Mouse (Mus musculus) cerebellum, adult 2 months (tissue): ENCODE results near the gene Ttc34. TPM values are rescaled to one million over a fixed set of nuclear protein-coding genes. Genes with fewer than 3 reads are reported as not detected.

Source experiments
- DNase-seq, 2 experiments: peaks; one replicate each; pipeline ENCODE4 v3.0.0; 2021
- H3K27ac ChIP-seq: fragments of 200-500 bp; 2 replicates; pipeline ENCODE4 v1.5.1; 2012; ENCODE audit warnings: low read length, control low read depth, inconsistent platforms; ENCODE audit not compliant: insufficient read depth
- H3K27me3 ChIP-seq: fragments of 200-500 bp; 2 replicates; pipeline ENCODE4 v1.6.1; 2012; ENCODE audit warnings: inconsistent platforms, mild to moderate bottlenecking, low read length, moderate library complexity; ENCODE audit not compliant: control insufficient read depth, insufficient read depth
- H3K4me1 ChIP-seq: fragments of 200-500 bp; 2 replicates; pipeline ENCODE4 v1.6.1; 2011; ENCODE audit warnings: low read length; ENCODE audit not compliant: control insufficient read depth, insufficient read depth
- H3K4me3 ChIP-seq: fragments of 200-500 bp; replicated peaks from 2 replicates; pipeline ENCODE3; 2011; ENCODE audit warnings: mild to moderate bottlenecking, low read depth, low read length, control low read depth; ENCODE audit not compliant: insufficient read depth
- CTCF ChIP-seq: fragments of 200-500 bp; IDR thresholded peaks from 2 replicates; pipeline ENCODE4 v1.5.1; 2011; ENCODE audit warnings: low read depth, mild to moderate bottlenecking, control low read depth, low read length, moderate library complexity, borderline replicate concordance; ENCODE audit not compliant: insufficient read depth
- POLR2A ChIP-seq: fragments of 200-500 bp; IDR thresholded peaks from 2 replicates; pipeline ENCODE4 v1.6.1; 2011; ENCODE audit warnings: low read length, control low read depth, borderline replicate concordance; ENCODE audit not compliant: insufficient read depth
- WGBS: fragments of 180-500 bp; shearing (Covaris S2); methylation state at CpG from one replicate; pipeline ENCODE4 v1.1.7; 2018; 5-methylcytosine and 5-hydroxymethylcytosine counted together
- polyA plus RNA-seq: library from polyadenylated mRNA; depleted of rRNA; stranded (reverse); fragments of >200 nt; gene quantifications from 2 replicates; pipeline ENCODE4 v1.2.3, GENCODE M21; 2012

Gene Ttc34
- polyA plus RNA-seq, 1 experiment: 2.6 TPM

- H3K27ac ChIP-seq: no peak overlapping the region
- H3K4me3 ChIP-seq: no peak overlapping the region
- no peaks in the 10 kb centered on the region for H3K27me3 ChIP-seq
- DNase-seq: no peak
- H3K4me1 ChIP-seq: peaks cover 4% of the 10 kb centered on the region; the same call in 1 of the 2 replicates
- WGBS: 80% methylated on average over 4 of the region's 4 CpGs
- TF ChIP-seq POLR2A (no peak), CTCF (no peak)
Measured at GRCm38 (mm10) chr4:154853881-154854280, 16.6 kb downstream of the Ttc34 start.

- no peak for TF ChIP-seq CTCF
- no peak for TF ChIP-seq POLR2A
- 47% methylated on average over 12 of the region's 12 CpGs for WGBS
- H3K4me3 ChIP-seq: peak overlapping the region; percentile 58
- H3K27ac ChIP-seq: peak overlapping the region; percentile 93; the same call in 1 of the 2 replicates
- peaks cover 4% of the 10 kb centered on the region; the same call in 1 of the 2 replicates for H3K4me1 ChIP-seq
- H3K27me3 ChIP-seq: no peaks in the 10 kb centered on the region
- DNase-seq: no peak
Measured at GRCm38 (mm10) chr4:154854676-154855345, 17.6 kb downstream of the Ttc34 start.

- peak overlapping the region; percentile 93 for H3K27ac ChIP-seq
- peak; percentile 96 to 97 for DNase-seq
- under 1% methylated on average over 109 of the region's 110 CpGs for WGBS
Measured at GRCm38 (mm10) chr4:154855721-154856479, 18.6 kb downstream of the Ttc34 start.

GRCm38 (mm10) chr4:154856480-154856837 lies 19.2 kb downstream of the Ttc34 start:
- no peaks in the 10 kb centered on the region for H3K27me3 ChIP-seq
- peaks cover 4% of the 10 kb centered on the region; the same call in 1 of the 2 replicates for H3K4me1 ChIP-seq
- TF ChIP-seq POLR2A: no peak
- no peak for TF ChIP-seq CTCF
- DNase-seq: no peak
- WGBS: 12% methylated on average over 9 of the region's 9 CpGs
- peak overlapping the region; percentile 93 for H3K27ac ChIP-seq
- H3K4me3 ChIP-seq: peak overlapping the region; percentile 58

More at GRCm38 (mm10) chr4:154855721-154856479, 18.6 kb downstream of the Ttc34 start:
- Histone ChIP-seq H3K4me3 (peak overlapping the region; percentile 58), H3K4me1 (peaks cover 4% of the 10 kb centered on the region; the same call in 1 of the 2 replicates), H3K27me3 (no peaks in the 10 kb centered on the region)
- TF ChIP-seq POLR2A (peak; percentile 78), CTCF (peak; percentile 68)

GRCm38 (mm10) chr4:154856882-154857281 lies 19.6 kb downstream of the Ttc34 start:
- DNase-seq: peak in 1 of 2 experiments; percentile 42
- peak overlapping the region; percentile 58 for H3K4me3 ChIP-seq
- no peak overlapping the region for H3K27ac ChIP-seq
- no peaks in the 10 kb centered on the region for H3K27me3 ChIP-seq
- TF ChIP-seq POLR2A (no peak), CTCF (no peak)
- H3K4me1 ChIP-seq: peaks cover 4% of the 10 kb centered on the region; the same call in 1 of the 2 replicates
- 92% methylated on average over 7 of the region's 7 CpGs for WGBS

GRCm38 (mm10) chr4:154857366-154858240 lies 20.3 kb downstream of the Ttc34 start:
- DNase-seq: peak in 1 of 2 experiments; percentile 16
- Histone ChIP-seq H3K4me3 (no peak overlapping the region), H3K27ac (no peak overlapping the region), H3K4me1 (peaks cover 4% of the 10 kb centered on the region; the same call in 1 of the 2 replicates), H3K27me3 (no peaks in the 10 kb centered on the region)
- 62% methylated on average over 10 of the region's 10 CpGs for WGBS
- TF ChIP-seq CTCF (no peak), POLR2A (no peak)

GRCm38 (mm10) chr4:154858601-154859000 lies 21.3 kb downstream of the Ttc34 start:
- Histone ChIP-seq H3K4me3 (no peak overlapping the region), H3K27me3 (no peaks in the 10 kb centered on the region), H3K27ac (no peak overlapping the region), H3K4me1 (peaks cover 4% of the 10 kb centered on the region; the same call in 1 of the 2 replicates)
- TF ChIP-seq POLR2A (no peak), CTCF (no peak)
- no peak for DNase-seq
- 82% methylated on average over 3 of the region's 3 CpGs for WGBS
